Mouse (Mus musculus) thymus, postnatal 14 days (tissue): ENCODE data around the gene Cntd1.

ENCODE experiments used
- DNase-seq: peaks from one replicate; pipeline ENCODE4 v3.0.0; 2021

Gene Cntd1

DNA sequence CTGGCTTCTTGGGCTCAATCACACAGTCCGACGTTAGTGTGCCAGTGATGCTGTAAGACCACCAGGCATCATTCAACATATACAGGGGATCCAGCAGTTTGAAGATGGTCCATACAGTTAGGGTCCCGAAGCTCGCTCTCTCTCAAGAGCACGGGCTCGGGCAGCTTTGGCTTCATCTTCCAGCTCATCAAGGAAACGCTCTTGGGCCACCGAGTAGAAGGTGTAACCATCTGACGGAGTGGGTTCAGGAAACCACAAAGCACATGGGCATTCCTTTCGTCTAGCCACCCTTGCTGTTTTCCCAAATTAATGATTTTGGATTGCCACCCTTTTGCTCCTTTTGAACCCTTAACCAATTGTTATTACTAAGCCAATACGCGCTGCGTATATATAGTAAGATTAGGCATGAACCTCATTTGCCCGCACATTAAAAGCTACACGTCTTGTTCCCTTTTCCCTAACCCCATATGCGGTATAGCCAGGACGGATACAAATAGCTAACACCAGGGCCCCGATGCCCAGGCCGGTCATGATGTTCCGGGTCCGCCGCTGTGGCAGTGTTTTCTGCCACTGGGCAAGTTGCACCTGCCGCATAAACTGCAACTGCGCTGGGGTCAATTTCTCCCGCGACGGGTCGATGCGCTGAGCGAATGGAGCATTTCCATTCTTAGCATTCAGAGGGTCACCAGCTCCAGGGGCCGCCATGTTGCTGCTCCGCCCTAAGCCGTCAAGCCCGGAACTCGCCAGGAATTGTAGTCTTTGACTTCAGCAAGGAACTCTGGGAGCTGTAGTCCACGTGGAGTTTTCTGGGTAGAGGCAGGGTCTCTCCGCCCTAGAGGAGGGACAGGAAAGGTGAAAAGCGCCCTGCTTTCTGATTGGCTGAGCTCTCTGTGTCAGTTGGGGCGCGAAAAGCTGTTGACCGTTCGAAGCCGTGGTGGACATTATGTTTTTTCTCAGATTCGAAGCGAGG is at the start of gene Cntd1, which contains the start of gene Coa3:
Cntd1 (plus strand) TSS at position 790 of the 970 bp plus-strand sequence.
Coa3 (minus strand) TSS at position 892 of the 970 bp plus-strand sequence.
- DNase-seq = peak; percentile 90

DNA sequence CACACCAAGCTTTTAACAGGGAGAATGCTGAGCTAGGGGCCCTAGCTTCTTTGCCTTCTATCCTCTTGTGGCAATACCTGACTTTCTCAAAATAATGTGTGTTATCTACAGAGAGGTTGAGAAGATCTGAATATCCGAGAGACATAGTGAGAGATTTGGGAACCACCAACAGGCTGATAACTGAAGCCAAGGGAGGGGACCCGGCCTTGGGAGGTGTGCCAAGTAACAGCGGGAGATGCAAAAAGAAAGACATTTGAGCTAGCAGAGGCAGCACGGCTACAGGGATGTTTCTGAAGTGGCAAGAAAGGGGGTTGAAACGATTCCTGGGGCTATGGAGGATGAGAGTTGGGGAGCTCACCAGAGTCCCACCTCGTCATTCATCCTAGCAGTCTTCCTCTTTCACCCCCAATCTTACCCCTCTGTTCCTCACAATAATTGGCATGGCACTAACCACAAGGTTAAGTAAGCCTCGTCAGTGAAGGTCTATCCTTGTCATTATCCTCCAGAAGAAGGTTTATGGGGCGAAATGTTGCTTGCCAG is 49.4 kb upstream of the Cntd1 start:
- no peak for DNase-seq

DNA sequence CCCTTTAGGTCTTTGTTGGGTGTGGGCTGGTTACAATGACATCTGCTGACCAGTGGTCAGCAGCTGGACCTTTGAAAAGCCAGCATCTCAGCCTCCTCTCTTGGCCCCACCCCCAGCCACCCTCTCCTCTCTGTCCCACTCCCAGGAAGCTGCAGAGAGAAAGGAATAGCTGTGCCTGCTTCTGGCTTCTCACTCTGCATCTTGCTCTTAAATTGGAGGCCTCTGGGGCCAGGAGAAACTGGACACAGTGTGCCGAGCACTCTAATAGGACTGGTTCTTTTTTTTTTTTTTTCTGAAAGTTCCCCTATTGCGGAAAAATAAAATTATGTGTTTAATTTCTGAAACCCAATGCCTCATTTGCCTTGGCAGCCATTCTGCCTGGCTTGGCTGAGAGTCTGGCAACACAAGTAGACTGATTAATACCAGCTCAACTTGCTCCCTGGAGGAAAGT is 48.7 kb upstream of the Cntd1 start:
- DNase-seq = no peak

DNA sequence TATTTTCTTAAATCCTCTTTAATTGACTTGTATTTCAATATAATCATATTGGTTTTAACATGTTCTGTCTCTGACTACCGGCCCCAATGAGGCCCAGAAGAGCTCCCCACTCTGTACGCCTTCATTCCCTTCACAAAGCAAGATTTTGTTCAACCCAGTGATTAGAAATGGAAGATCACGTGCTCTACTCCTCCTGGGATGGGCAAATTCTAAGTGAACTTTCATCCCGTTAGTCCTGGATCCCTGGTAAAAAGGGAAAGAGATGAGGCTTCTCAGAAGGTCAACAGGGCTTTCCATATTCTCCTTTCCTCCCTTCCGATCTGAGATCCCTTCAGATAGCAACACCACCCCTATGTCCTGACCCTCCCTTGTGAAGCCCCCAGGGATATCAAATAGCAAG is 48.3 kb upstream of the Cntd1 start:
- DNase-seq = no peak

GRCm38 (mm10) chr11:101230991-101231871 is 47.6 kb upstream of the Cntd1 start:
- DNase-seq = no peak

DNA sequence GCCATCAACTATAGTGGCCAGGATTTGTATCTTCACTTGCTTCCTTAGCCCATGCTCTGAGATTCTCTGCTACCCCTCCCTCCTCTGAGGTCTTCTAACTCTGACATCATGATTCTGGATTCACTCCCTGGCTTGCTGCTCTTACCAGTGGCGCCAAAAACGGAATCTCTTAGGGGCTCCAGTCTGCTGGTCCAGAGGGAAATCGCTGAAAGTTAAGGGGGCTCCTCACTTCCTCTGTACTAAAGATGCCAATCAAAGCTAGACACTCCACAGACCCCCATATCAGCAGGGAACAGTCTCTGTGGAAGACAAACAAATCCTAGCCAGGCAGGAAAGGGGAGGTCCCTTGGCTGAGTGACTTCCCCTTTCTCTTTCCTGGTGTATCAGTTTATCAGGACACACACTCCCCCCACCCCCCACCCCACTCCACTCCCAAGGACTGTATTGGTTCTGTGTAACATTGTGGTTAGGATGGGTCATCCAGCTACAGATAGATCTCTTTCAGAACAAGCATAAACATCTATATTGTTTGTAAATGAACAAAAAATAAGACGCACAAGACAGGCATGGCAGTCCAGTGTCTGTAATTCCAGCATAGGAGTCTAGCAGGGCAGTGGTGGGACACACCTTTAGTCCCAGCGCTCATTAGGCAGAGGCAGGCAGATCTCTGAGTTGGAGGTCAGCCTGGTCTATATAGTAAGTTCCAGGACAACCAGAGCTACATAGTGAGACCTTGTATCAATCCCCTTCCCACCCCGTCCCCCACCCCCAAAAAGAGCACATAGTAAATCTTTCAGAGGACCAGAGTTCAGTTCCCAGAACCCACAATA is 46.6 kb upstream of the Cntd1 start:
- no peak for DNase-seq

DNA sequence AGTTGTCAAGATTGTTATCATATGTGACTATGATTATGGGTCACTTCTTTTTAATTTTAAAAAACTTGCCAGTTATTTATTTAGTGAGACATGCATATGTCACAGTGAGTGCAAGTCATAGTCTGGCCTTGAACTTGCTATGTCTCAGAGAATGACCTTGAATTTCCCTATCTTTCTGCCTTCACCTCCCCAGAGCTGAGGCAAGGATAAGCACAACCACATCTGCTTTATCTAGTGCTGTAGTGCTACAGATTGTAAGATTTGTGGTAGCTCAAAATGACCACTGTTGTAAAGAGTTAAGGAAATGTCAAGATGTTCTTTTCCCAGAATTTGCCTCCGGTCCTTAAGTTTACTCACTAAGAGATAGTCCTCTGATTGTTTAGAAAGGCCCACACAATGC is 45.6 kb upstream of the Cntd1 start:
- DNase-seq = no peak

DNA sequence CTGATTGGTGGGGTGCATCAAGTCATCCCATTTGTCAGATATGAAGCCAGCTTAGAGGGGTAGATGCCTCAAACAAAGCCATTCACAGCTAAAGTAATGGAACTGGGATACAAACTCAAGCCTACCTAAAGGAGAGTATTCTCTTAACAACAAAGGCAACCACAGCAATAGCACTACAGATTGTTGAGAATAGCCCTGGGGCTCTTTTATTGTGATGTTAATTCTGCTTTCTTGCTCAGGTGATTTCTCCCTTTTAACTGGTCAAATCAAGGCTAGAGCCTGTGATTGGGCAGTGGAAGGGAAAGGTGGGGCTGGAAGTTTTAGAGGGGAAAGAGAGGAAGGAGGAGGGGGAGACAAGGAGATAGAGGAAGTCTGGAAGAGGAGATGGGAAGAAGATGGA is 44.7 kb upstream of the Cntd1 start:
- DNase-seq = no peak

GRCm38 (mm10) chr11:101235429-101235828 is 43.4 kb upstream of the Cntd1 start:
- DNase-seq = no peak

- no peak for DNase-seq
Measured at GRCm38 (mm10) chr11:101236782-101237181, 42.0 kb upstream of the Cntd1 start.

GRCm38 (mm10) chr11:101238071-101238647 is 40.7 kb upstream of the Cntd1 start:
- DNase-seq = no peak

- no peak for DNase-seq
Measured at GRCm38 (mm10) chr11:101245071-101245470, 33.7 kb upstream of the Cntd1 start.

DNA sequence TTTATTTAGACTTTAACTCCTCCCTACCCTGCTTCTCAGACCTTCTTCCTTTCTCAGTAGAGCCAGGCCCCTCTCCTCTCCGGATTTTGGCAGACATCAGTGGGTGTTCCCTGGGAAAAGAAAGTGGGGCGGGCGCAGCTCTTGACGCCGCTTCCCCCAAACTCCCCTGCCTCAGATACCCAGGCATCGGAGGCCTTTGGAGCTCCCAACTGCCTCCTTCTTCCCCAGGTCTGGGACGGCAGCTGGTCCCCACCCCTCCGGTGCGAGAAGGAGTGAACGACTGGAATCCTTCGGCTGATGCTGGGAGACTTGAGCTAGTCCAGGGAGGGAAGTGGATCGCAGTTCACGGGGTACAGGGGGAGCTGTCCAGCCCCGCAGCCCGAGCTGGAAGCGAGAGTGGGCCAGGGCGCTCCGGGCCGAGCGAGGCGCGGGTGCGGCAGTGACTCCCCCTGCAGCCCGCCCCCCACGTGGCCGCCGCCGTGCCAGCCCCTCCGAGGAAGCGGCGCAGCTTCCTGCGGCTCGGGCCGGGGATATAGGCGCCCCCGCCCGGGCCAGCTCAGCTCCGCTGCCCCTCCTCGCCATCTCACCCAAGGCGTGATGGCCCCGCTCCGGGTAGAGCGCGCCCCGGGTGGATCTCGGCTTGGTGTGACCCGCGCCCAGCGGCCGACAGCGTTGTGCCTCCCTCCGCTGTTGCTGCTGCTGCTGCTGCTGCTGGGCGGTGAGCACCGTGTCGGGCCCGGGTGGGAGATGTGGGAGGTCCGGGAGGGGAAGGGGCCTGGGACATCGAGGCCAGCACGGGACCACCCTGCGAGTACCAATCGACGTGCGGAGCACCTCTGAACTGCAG is 32.7 kb upstream of the Cntd1 start, which contains the start of gene Ramp2:
Ramp2 (plus strand) TSS at position 174 of the 847 bp plus-strand sequence.
- peak; percentile 59 for DNase-seq

DNA sequence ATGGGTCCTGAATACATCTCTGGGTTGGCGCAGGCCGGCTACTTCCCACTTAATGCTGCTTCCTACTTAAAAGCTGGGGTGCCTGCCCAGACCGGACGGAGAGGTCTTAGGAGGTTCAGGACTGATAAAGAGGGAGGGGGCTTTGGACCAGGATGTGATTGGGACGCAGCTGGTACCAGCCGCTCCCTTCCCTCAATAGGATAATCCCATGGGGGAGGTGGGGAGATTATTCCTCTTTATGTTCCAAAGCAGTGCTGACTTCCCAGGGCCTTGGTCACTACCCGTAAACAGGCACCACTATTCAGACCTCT is 32.2 kb upstream of the Cntd1 start:
- DNase-seq = no peak

GRCm38 (mm10) chr11:101247521-101248030 is 31.2 kb upstream of the Cntd1 start:
- DNase-seq = no peak

- peak; percentile 59 for DNase-seq
Measured at GRCm38 (mm10) chr11:101248258-101248994, 30.4 kb upstream of the Cntd1 start.

DNA sequence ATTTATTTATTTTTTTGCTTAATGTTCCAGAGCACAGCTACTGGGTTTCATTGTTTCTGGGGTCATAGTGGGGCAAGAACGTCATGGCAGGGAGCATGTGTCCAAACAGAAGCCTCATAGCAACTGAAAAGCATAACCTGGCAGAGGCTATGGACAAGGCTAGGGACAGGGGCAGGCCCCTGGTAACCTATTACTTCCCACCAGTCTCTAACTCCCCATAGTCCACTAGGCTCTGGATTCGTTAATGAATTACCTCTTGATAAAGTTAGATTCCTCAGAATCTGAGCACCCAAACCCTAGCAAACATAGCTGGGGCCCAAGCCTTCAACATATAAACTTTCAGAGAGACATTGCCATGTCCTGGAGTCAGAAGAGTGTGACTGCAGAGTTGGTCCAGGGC is 27.8 kb upstream of the Cntd1 start:
- DNase-seq = no peak

- no peak for DNase-seq
Measured at GRCm38 (mm10) chr11:101252941-101253340, 25.9 kb upstream of the Cntd1 start.

GRCm38 (mm10) chr11:101253613-101254389 is 25.0 kb upstream of the Cntd1 start, which contains the start of gene Vps25:
Vps25 (plus strand) TSS chr11:101253707.
- DNase-seq = peak; percentile 86
